Mouse (Mus musculus) thymus, adult 2 months (tissue): ENCODE measurements around the gene 9130023H24Rik. TPM values are rescaled to one million over a fixed set of nuclear protein-coding genes. Genes with fewer than 3 reads are reported as not detected.

ENCODE experiments used
- DNase-seq: peaks from one replicate; pipeline ENCODE4 v3.0.0; 2021
- H3K27ac ChIP-seq: fragments of 200-500 bp; 2 replicates; pipeline ENCODE4 v1.5.1; 2012; ENCODE audit warnings: low read length, control low read depth; ENCODE audit not compliant: control insufficient read depth, insufficient read depth
- H3K27me3 ChIP-seq: fragments of 200-500 bp; 2 replicates; pipeline ENCODE4 v1.6.1; 2012; ENCODE audit warnings: mild to moderate bottlenecking, low read length, moderate library complexity, mixed read lengths; ENCODE audit not compliant: control insufficient read depth, insufficient read depth
- H3K36me3 ChIP-seq: fragments of 200-500 bp; 2 replicates; pipeline ENCODE4 v1.6.1; 2012; ENCODE audit warnings: mild to moderate bottlenecking, low read length, moderate library complexity; ENCODE audit not compliant: control insufficient read depth, insufficient read depth
- H3K4me1 ChIP-seq: fragments of 200-500 bp; replicated peaks from 2 replicates; pipeline ENCODE4 v1.6.1; 2012; ENCODE audit warnings: low read length; ENCODE audit not compliant: control insufficient read depth, insufficient read depth
- H3K4me3 ChIP-seq: fragments of 200-500 bp; 2 replicates; pipeline ENCODE4 v1.5.1; 2012; ENCODE audit warnings: mild to moderate bottlenecking, low read length, control low read depth, moderate library complexity; ENCODE audit not compliant: control insufficient read depth, insufficient read depth
- CTCF ChIP-seq: fragments of 200-500 bp; IDR thresholded peaks from 2 replicates; pipeline ENCODE4 v1.5.1; 2012; ENCODE audit warnings: mild to moderate bottlenecking, control low read depth, low read length, moderate library complexity, borderline replicate concordance; ENCODE audit not compliant: control insufficient read depth, poor library complexity, insufficient read depth; ENCODE audit errors: extremely low read depth
- POLR2A ChIP-seq: fragments of 200-500 bp; IDR thresholded peaks from 2 replicates; pipeline ENCODE4 v1.6.1; 2012; ENCODE audit warnings: mild to moderate bottlenecking, low read length, control low read depth, moderate library complexity; ENCODE audit not compliant: control insufficient read depth, poor library complexity, insufficient read depth; ENCODE audit errors: extremely low read depth
- WGBS: fragments of 180-500 bp; shearing (Covaris S2); methylation state at CpG from one replicate; pipeline ENCODE4 v1.1.7; 2018; 5-methylcytosine and 5-hydroxymethylcytosine counted together
- polyA plus RNA-seq: library from polyadenylated mRNA; depleted of rRNA; stranded (reverse); fragments of >200 nt; gene quantifications from 2 replicates; pipeline ENCODE4 v1.2.3, GENCODE M21; 2012

The 9130023H24Rik gene
- polyA plus RNA-seq, 1 experiment = 2.4 TPM

- WGBS = 98% methylated on average over 16 of the region's 16 CpGs
Observed at GRCm38 (mm10) chr7:128242331-128242730, 4.5 kb upstream of the 9130023H24Rik start.

GRCm38 (mm10) chr7:128240131-128240784 is 2.4 kb upstream of the 9130023H24Rik start:
- DNase-seq = no peak
- Histone ChIP-seq H3K27me3 (no peaks in the 10 kb centered on the region), H3K4me1 (peaks cover 9% of the 10 kb centered on the region), H3K4me3 (no peak overlapping the region), H3K27ac (no peak overlapping the region), H3K36me3 (peaks cover 36% of the 10 kb centered on the region)
- TF ChIP-seq CTCF (no peak), POLR2A (no peak)
- 96% methylated on average over 27 of the region's 27 CpGs for WGBS

More at GRCm38 (mm10) chr7:128242331-128242730, 4.5 kb upstream of the 9130023H24Rik start:
- no peak overlapping the region for H3K27ac ChIP-seq
- H3K36me3 ChIP-seq = peaks cover 36% of the 10 kb centered on the region
- no peak overlapping the region for H3K4me3 ChIP-seq
- no peak for TF ChIP-seq CTCF
- no peak for TF ChIP-seq POLR2A
- peaks cover 3% of the 10 kb centered on the region for H3K4me1 ChIP-seq
- no peak for DNase-seq
- H3K27me3 ChIP-seq = no peaks in the 10 kb centered on the region

GRCm38 (mm10) chr7:128238991-128239390 is 1.2 kb upstream of the 9130023H24Rik start:
- no peak overlapping the region for H3K27ac ChIP-seq
- H3K4me3 ChIP-seq = no peak overlapping the region
- peaks cover 9% of the 10 kb centered on the region for H3K4me1 ChIP-seq
- WGBS = 28% methylated on average over 4 of the region's 4 CpGs
- H3K36me3 ChIP-seq = peaks cover 24% of the 10 kb centered on the region
- H3K27me3 ChIP-seq = no peaks in the 10 kb centered on the region
- TF ChIP-seq POLR2A (no peak), CTCF (no peak)
- DNase-seq = peak; percentile 43

- no peaks in the 10 kb centered on the region for H3K27me3 ChIP-seq
- DNase-seq = no peak
- no peak for TF ChIP-seq POLR2A
- no peak for TF ChIP-seq CTCF
- H3K36me3 ChIP-seq = peaks cover 16% of the 10 kb centered on the region
- H3K4me1 ChIP-seq = peaks cover 9% of the 10 kb centered on the region
- under 1% methylated on average over 25 of the region's 25 CpGs for WGBS
- H3K4me3 ChIP-seq = peak overlapping the region; percentile 88
- H3K27ac ChIP-seq = peak overlapping the region; percentile 93
Observed at GRCm38 (mm10) chr7:128237593-128237926, 271 bp downstream of the 9130023H24Rik start.

GRCm38 (mm10) chr7:128236856-128237592 is 807 bp downstream of the 9130023H24Rik start, which contains the start of gene Armc5:
Gene Armc5, plus strand, starts transcription at chr7:128237342.
- Histone ChIP-seq H3K4me3 (peak within 1 kb of the TSS; percentile 88), H3K4me1 (peaks cover 9% of the 10 kb centered on the region), H3K36me3 (peaks cover 15% of the 10 kb centered on the region), H3K27me3 (no peaks in the 10 kb centered on the region), H3K27ac (peak within 1 kb of the TSS; percentile 93)
- peak; percentile 81 for DNase-seq
- peak; percentile 99 for TF ChIP-seq CTCF
- no peak for TF ChIP-seq POLR2A
- WGBS = 23% methylated on average over 37 of the region's 37 CpGs

- no peak overlapping the region for H3K27ac ChIP-seq
- H3K4me3 ChIP-seq = no peak overlapping the region
- 97% methylated on average over 13 of the region's 13 CpGs for WGBS
- TF ChIP-seq CTCF (no peak), POLR2A (no peak)
- H3K4me1 ChIP-seq = peaks cover 9% of the 10 kb centered on the region
- no peaks in the 10 kb centered on the region for H3K27me3 ChIP-seq
- DNase-seq = no peak
- H3K36me3 ChIP-seq = peaks cover 12% of the 10 kb centered on the region
Observed at GRCm38 (mm10) chr7:128236426-128236825, 1.4 kb downstream of the 9130023H24Rik start.

- DNase-seq = no peak
- no peak overlapping the region for H3K4me3 ChIP-seq
- H3K4me1 ChIP-seq = peaks cover 9% of the 10 kb centered on the region
- H3K27ac ChIP-seq = no peak overlapping the region
- 91% methylated on average over 1 of the region's 1 CpGs for WGBS
- no peaks in the 10 kb centered on the region for H3K27me3 ChIP-seq
- TF ChIP-seq POLR2A (no peak), CTCF (no peak)
- peaks cover 5% of the 10 kb centered on the region for H3K36me3 ChIP-seq
Observed at GRCm38 (mm10) chr7:128235481-128235880, 2.4 kb downstream of the 9130023H24Rik start.
